Mouse (Mus musculus) intestine, embryonic 15.5 days (tissue): ENCODE data around the gene Ctr9. TPM values are rescaled to one million over a fixed set of nuclear protein-coding genes. Genes with fewer than 3 reads are reported as not detected.

ENCODE experiments used
- ATAC-seq: fragments of 200-750 bp; cut with Nextera tagmentation; 2 replicates; pipeline ENCODE4 v1.8.0; 2017; ENCODE audit warnings: moderate TSS enrichment, moderate library complexity
- H3K27ac ChIP-seq: fragments of 300-500 bp; sonication (generic); 2 replicates; pipeline ENCODE4 v1.5.1; 2015; ENCODE audit warnings: mild to moderate bottlenecking, inconsistent platforms
- H3K27me3 ChIP-seq: fragments of 300-500 bp; sonication (generic); replicated peaks from 2 replicates; pipeline ENCODE4 v1.6.1; 2015; ENCODE audit warnings: inconsistent platforms
- H3K36me3 ChIP-seq: fragments of 300-500 bp; sonication (generic); 2 replicates; pipeline ENCODE4 v1.6.1; 2015; ENCODE audit warnings: inconsistent platforms
- H3K4me1 ChIP-seq: fragments of 300-500 bp; sonication (generic); replicated peaks from 2 replicates; pipeline ENCODE4 v1.6.1; 2015; ENCODE audit warnings: inconsistent platforms
- H3K4me2 ChIP-seq: fragments of 300-500 bp; sonication (generic); replicated peaks from 2 replicates; pipeline ENCODE4 v1.6.1; 2015; ENCODE audit warnings: mild to moderate bottlenecking, inconsistent platforms
- H3K4me3 ChIP-seq: fragments of 300-500 bp; sonication (generic); replicated peaks from 2 replicates; pipeline ENCODE4 v1.5.1; 2015; ENCODE audit warnings: inconsistent platforms
- H3K9ac ChIP-seq: fragments of 300-500 bp; sonication (generic); 2 replicates; pipeline ENCODE4 v1.6.1; 2015; ENCODE audit warnings: inconsistent platforms
- H3K9me3 ChIP-seq: fragments of 300-500 bp; sonication (generic); 2 replicates; pipeline ENCODE4 v1.6.1; 2016; ENCODE audit warnings: inconsistent platforms
- WGBS: fragments of 180-500 bp; shearing (Covaris S2); methylation state at CpG from one replicate; pipeline ENCODE4 v1.1.7; 2015; 5-methylcytosine and 5-hydroxymethylcytosine counted together
- polyA plus RNA-seq: library from polyadenylated mRNA; unstranded; fragments of >200 nt; fragmentation: Nextera tagmentation; extraction: Ambion mirVana; gene quantifications from 2 replicates; pipeline ENCODE4 v1.2.1, GENCODE M21; 2015

The Ctr9 gene
- polyA plus RNA-seq, 1 experiment from 2014 or later, result 54.6 TPM

- Histone ChIP-seq H3K4me1 (no peaks in the 10 kb centered on the region), H3K36me3 (peaks cover 30% of the 10 kb centered on the region), H3K9me3 (no peaks in the 10 kb centered on the region), H3K27ac (no peak overlapping the region), H3K9ac (no peak overlapping the region), H3K4me2 (no peak overlapping the region), H3K27me3 (no peaks in the 10 kb centered on the region), H3K4me3 (no peak overlapping the region)
- 61% methylated on average over 6 of the region's 6 CpGs for WGBS
- ATAC-seq, result no peak
These were observed 21.1 kb downstream of the Ctr9 start for GRCm38 (mm10) chr7:111049652-111050421.

- Histone ChIP-seq H3K9ac (no peak overlapping the region), H3K27ac (no peak overlapping the region), H3K4me2 (no peak overlapping the region), H3K4me3 (no peak overlapping the region), H3K9me3 (no peaks in the 10 kb centered on the region), H3K36me3 (peaks cover 30% of the 10 kb centered on the region), H3K4me1 (no peaks in the 10 kb centered on the region), H3K27me3 (no peaks in the 10 kb centered on the region)
- 85% methylated on average over 19 of the region's 19 CpGs for WGBS
- no peak for ATAC-seq
These were observed 26.5 kb downstream of the Ctr9 start for GRCm38 (mm10) chr7:111055221-111055620.

GRCm38 (mm10) chr7:111055984-111056657, 27.4 kb downstream of the Ctr9 start:
- 83% methylated on average over 3 of the region's 3 CpGs for WGBS
- Histone ChIP-seq H3K4me1 (no peaks in the 10 kb centered on the region), H3K9ac (no peak overlapping the region), H3K4me3 (no peak overlapping the region), H3K9me3 (no peaks in the 10 kb centered on the region), H3K4me2 (no peak overlapping the region), H3K36me3 (peaks cover 30% of the 10 kb centered on the region), H3K27ac (no peak overlapping the region), H3K27me3 (no peaks in the 10 kb centered on the region)
- no peak for ATAC-seq

- no peak overlapping the region for H3K9ac ChIP-seq
- H3K36me3 ChIP-seq, result peaks cover 14% of the 10 kb centered on the region
- H3K4me2 ChIP-seq, result no peak overlapping the region
- H3K9me3 ChIP-seq, result no peaks in the 10 kb centered on the region
- H3K4me1 ChIP-seq, result no peaks in the 10 kb centered on the region
- no peak overlapping the region for H3K4me3 ChIP-seq
- no peak for ATAC-seq
- no peak overlapping the region for H3K27ac ChIP-seq
- no peaks in the 10 kb centered on the region for H3K27me3 ChIP-seq
- WGBS, result 71% methylated on average over 5 of the region's 5 CpGs
These were observed 30.8 kb downstream of the Ctr9 start for GRCm38 (mm10) chr7:111059527-111059926.

GRCm38 (mm10) chr7:111062971-111063370, 34.2 kb downstream of the Ctr9 start:
- 93% methylated on average over 1 of the region's 1 CpGs for whole genome bisulfite sequencing
- ATAC-seq, result no peak

GRCm38 (mm10) chr7:111068181-111068580, 39.4 kb downstream of the Ctr9 start:
- no peaks in the 10 kb centered on the region for H3K27me3 ChIP-seq
- ATAC-seq, result no peak
- no peaks in the 10 kb centered on the region for H3K4me1 ChIP-seq
- no peak overlapping the region for H3K4me3 ChIP-seq
- no peaks in the 10 kb centered on the region for H3K9me3 ChIP-seq
- H3K9ac ChIP-seq, result no peak overlapping the region
- no peak overlapping the region for H3K27ac ChIP-seq
- H3K36me3 ChIP-seq, result peaks cover 43% of the 10 kb centered on the region
- 93% methylated on average over 3 of the region's 3 CpGs for WGBS
- H3K4me2 ChIP-seq, result no peak overlapping the region

More at GRCm38 (mm10) chr7:111062971-111063370, 34.2 kb downstream of the Ctr9 start:
- H3K27ac ChIP-seq, result no peak overlapping the region
- no peaks in the 10 kb centered on the region for H3K4me1 ChIP-seq
- H3K9me3 ChIP-seq, result no peaks in the 10 kb centered on the region
- no peak overlapping the region for H3K4me3 ChIP-seq
- no peaks in the 10 kb centered on the region for H3K27me3 ChIP-seq
- peaks cover 4% of the 10 kb centered on the region for H3K36me3 ChIP-seq
- H3K4me2 ChIP-seq, result no peak overlapping the region
- no peak overlapping the region for H3K9ac ChIP-seq

GRCm38 (mm10) chr7:111069439-111070166, 40.9 kb downstream of the Ctr9 start:
- Histone ChIP-seq H3K9ac (no peak overlapping the region), H3K4me3 (no peak overlapping the region), H3K36me3 (peaks cover 54% of the 10 kb centered on the region), H3K27me3 (no peaks in the 10 kb centered on the region), H3K27ac (no peak overlapping the region), H3K4me1 (no peaks in the 10 kb centered on the region), H3K4me2 (no peak overlapping the region), H3K9me3 (no peaks in the 10 kb centered on the region)
- 90% methylated on average over 7 of the region's 7 CpGs for WGBS
- ATAC-seq, result 0 out of 2 replicates have a peak, but pooled peaks have one; percentile 26

GRCm38 (mm10) chr7:111070167-111070496, 41.4 kb downstream of the Ctr9 start:
- ATAC-seq, result 0 out of 2 replicates have a peak, but pooled peaks have one; percentile 12
- H3K9me3 ChIP-seq, result no peaks in the 10 kb centered on the region
- no peaks in the 10 kb centered on the region for H3K27me3 ChIP-seq
- no peak overlapping the region for H3K9ac ChIP-seq
- WGBS, result 93% methylated on average over 2 of the region's 2 CpGs
- H3K4me3 ChIP-seq, result no peak overlapping the region
- no peak overlapping the region for H3K4me2 ChIP-seq
- H3K36me3 ChIP-seq, result peaks cover 60% of the 10 kb centered on the region
- H3K4me1 ChIP-seq, result no peaks in the 10 kb centered on the region
- no peak overlapping the region for H3K27ac ChIP-seq

GRCm38 (mm10) chr7:111072410-111072809, 43.7 kb downstream of the Ctr9 start:
- Histone ChIP-seq H3K36me3 (peaks cover 77% of the 10 kb centered on the region), H3K4me3 (no peak overlapping the region), H3K4me1 (no peaks in the 10 kb centered on the region), H3K9ac (no peak overlapping the region), H3K4me2 (no peak overlapping the region), H3K27me3 (no peaks in the 10 kb centered on the region), H3K9me3 (no peaks in the 10 kb centered on the region), H3K27ac (no peak overlapping the region)
- 90% methylated on average over 4 of the region's 4 CpGs for WGBS
- ATAC-seq, result no peak

GRCm38 (mm10) chr7:111075288-111075687, 46.5 kb downstream of the Ctr9 start:
- no peaks in the 10 kb centered on the region for H3K9me3 ChIP-seq
- no peaks in the 10 kb centered on the region for H3K27me3 ChIP-seq
- H3K4me1 ChIP-seq, result no peaks in the 10 kb centered on the region
- no peak overlapping the region for H3K4me3 ChIP-seq
- peaks cover 59% of the 10 kb centered on the region for H3K36me3 ChIP-seq
- H3K27ac ChIP-seq, result no peak overlapping the region
- no peak overlapping the region for H3K4me2 ChIP-seq
- no peak for ATAC-seq
- no peak overlapping the region for H3K9ac ChIP-seq
- 86% methylated on average over 4 of the region's 4 CpGs for WGBS

- Histone ChIP-seq H3K27me3 (no peaks in the 10 kb centered on the region), H3K4me3 (no peak overlapping the region), H3K9ac (no peak overlapping the region), H3K4me1 (peaks cover 6% of the 10 kb centered on the region), H3K27ac (no peak overlapping the region), H3K36me3 (peaks cover 46% of the 10 kb centered on the region), H3K4me2 (no peak overlapping the region), H3K9me3 (no peaks in the 10 kb centered on the region)
- 91% methylated on average over 4 of the region's 4 CpGs for WGBS
- no peak for ATAC-seq
These were observed 49.5 kb downstream of the Ctr9 start for GRCm38 (mm10) chr7:111078271-111078670.

GRCm38 (mm10) chr7:111080026-111080425, 51.3 kb downstream of the Ctr9 start:
- WGBS, result 85% methylated on average over 8 of the region's 8 CpGs
- Histone ChIP-seq H3K27ac (no peak overlapping the region), H3K9me3 (no peaks in the 10 kb centered on the region), H3K4me1 (peaks cover 6% of the 10 kb centered on the region), H3K27me3 (no peaks in the 10 kb centered on the region), H3K4me3 (no peak overlapping the region), H3K9ac (no peak overlapping the region), H3K36me3 (peaks cover 30% of the 10 kb centered on the region), H3K4me2 (peak overlapping the region; percentile 76; the same call in 1 of the 2 replicates)
- no peak for ATAC-seq
